Mouse (Mus musculus) heart, postnatal 14 days (tissue): Measurements from ENCODE around the gene Ssbp3. TPM values are rescaled to one million over a fixed set of nuclear protein-coding genes. Genes with fewer than 3 reads are reported as not detected.
A peak's percentile ranks its signal among the peaks of the same experiment; 100 is the strongest.

Experiments
- DNase-seq, 2 experiments: peaks; one replicate each; pipeline ENCODE4 v3.0.0; 2021 to 2022
- intact Hi-C: fragments of 180-260 bp; cut with DNase I; formaldehyde crosslinking; loops from one replicate; pipeline ENCODE4 v1.15.1; 2025
- long read RNA-seq, 2 experiments: library from polyadenylated mRNA; stranded (forward); transcript quantifications; one replicate each; pipeline ENCODE4 v2.0.0; 2021
- total RNA-seq, 2 experiments: library from RNA; stranded (reverse); gene quantifications; 2 replicates each; pipeline ENCODE4 v1.2.3; 2021

Gene Ssbp3
- total RNA-seq: 10 to 100 TPM; 42.5 to 46.9 TPM
- long read RNA-seq, experiment 1, transcript Ssbp3-202 (17 exons, 1,924 nt): major isoform, 39 of 49 reads
- long read RNA-seq, experiment 1, partial matches to known transcripts: 3 of 49 reads
- long read RNA-seq, experiment 1, other reads (novel, unspliced or antisense): 7 of 49 reads
- long read RNA-seq, experiment 2, transcript Ssbp3-202 (17 exons, 1,924 nt): major isoform, 36 of 48 reads
- long read RNA-seq, experiment 2, partial matches to known transcripts: 5 of 48 reads
- long read RNA-seq, experiment 2, other reads (novel, unspliced or antisense): 5 of 48 reads

DNA sequence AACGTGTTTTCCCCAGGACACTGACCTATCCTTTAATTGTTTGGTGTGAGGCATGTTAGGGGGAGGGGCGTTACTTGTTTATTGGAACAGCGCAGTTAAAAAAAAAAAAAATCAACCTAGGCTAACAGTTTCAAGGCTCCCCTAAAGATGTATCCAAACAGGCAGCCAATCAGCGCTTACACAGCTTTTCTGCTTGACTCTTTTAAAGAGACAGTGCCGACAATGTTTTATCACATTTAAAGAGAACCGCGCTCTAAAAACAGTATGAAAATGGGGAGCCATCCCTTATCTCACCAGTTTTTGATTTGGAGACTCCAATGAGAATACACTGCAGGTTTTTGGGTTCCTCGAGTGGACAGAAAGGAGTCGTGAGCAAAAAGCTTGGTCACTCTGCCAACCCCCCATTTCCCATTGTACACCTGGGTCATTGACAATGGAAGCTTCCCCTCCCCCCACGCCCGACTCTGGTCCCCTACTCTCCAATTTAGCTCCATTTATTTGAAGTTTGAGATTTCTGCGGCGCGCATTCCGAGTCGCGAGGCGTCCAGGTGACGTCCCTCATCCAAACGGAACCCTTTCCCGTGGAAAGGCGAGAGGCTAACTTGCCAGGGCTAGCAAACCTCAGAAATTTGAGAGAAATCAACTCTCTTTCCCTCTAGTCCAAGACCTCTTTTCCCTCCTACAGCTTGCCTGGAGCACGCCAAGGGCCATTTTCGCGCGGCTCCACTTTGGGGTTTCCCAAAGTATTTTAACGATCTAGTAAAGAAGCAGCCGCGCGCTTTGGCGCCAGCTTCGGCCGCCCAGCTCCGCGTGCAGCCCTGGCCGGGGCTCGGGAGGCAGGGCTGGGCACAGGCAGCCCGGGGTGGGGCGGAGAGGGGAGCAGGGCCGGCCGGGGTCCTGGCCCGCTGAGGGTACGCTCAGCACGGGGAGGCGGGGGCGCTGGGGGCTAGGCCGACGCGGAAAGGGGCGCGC lies at the start of gene Ssbp3:
Gene Ssbp3, plus strand, starts transcription at position 501 of the 972 bp plus-strand sequence.
- intact Hi-C loops: loop anchor here (2.0 to 5.0 kb wide), 3 partner anchors 42 to 254 kb away; partner anchors contain the start of genes Cyb5rl and Mrpl37
- DNase-seq: peak; percentile 63 to 76

DNA sequence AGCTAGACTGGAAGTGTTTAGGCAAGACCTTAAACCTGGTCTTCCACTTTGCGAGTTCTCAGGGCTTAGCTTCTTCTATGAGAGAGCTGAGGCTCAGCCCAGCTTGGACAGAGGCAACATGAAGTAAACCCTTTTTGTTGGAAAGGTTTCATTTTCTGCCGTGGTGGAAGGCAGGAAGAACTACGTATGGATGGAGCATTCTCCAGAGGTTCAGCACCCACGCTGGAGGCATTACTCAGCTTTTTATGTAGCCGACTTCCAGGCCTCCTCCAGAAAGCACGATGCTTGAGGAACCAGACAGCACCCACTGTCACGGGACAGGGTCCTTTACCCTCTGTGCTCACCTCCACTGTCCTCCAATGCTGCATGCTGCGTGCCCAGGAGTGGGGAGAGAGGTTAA lies 48.6 kb upstream of the Ssbp3 start:
- intact Hi-C loops: no loop called here

DNA sequence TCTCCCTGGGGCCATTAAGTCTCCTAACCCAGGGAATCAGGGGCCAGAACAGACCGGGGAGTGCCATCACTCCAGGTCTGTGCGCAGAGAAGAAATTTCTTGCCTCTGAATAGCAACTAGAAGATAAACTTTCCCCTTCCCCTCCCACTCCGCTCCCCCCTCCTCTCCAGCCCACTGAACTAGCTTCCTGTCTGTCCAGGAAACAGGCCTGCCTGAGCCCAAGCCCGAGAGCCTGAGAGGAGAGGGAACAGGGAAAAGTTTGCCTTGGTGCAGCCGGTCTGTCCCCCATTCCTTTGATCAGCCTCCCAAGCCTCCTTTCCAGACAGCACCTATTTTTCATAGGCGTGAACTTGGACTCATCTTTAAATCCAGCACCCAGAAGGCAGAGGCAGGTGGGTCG lies 48.2 kb upstream of the Ssbp3 start:
- intact Hi-C loops: no loop called here
- DNase-seq: peak in 1 of 2 experiments; percentile 34

More for the DNA sequence above, 48.6 kb upstream of the Ssbp3 start:
- no peak for DNase-seq

DNA sequence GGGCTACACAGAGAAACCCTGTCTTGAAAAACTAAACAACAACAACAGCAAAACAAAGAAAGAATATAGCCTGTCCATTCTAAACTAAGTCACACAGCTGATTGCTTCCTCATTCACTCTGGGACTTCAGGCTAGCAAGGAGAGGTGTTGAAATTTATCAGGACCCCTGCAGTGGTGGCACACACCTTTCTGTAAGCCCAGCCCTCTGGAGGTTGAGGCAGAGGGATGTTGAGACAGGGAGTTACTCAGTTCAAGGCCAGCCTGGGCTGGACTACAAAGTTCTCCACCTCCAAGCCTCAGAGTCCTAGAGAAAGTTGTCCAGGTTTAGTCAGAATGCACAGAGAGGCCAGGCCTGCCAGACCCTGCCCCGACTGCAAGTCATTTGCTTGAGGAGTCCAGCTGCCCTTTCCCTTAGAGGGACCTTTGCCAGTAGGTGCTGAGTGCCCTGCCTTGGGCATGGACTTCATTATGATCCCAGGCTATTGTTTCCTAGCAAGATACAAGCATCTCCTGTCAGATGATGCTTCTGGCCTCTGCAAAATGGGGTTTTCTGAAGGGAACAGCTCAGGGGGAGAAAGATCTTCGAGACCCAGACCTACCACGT lies 47.6 kb upstream of the Ssbp3 start:
- no peak for DNase-seq
- intact Hi-C loops: no loop called here

DNA sequence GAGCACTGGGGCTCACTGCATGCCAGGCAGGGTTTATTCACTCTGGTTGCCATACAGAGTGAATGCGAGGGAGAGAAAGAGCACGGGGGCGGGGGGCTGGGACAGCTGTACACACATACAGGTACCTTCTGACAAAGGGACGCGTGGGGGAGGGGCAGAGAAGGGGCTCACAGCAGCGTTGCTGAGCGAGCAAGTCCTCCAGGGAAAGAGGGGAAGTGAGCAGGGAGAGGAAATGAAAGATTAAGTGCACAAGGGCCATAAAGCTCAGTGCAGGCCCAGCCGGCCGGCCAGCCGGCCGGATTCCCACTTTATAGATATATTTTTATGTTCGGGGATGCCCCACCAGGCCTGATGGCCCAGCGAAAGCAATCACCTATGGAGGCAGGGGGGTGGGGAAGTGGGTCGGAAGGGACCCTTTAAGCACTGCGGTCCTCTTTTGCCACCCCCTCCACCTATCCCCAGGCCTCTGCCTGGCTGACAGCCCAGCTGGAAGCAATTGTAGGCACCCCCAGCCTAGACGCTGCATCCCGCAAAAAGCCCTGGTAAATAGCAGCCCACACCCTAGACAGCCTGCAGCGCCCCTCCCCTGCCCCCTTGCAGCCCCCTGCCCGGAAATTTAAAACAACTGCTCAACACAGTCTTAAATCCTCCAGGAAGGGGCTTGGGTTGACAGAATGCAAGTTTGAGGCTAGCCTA lies 44.9 kb upstream of the Ssbp3 start:
- intact Hi-C loops: no loop called here
- DNase-seq: no peak

DNA sequence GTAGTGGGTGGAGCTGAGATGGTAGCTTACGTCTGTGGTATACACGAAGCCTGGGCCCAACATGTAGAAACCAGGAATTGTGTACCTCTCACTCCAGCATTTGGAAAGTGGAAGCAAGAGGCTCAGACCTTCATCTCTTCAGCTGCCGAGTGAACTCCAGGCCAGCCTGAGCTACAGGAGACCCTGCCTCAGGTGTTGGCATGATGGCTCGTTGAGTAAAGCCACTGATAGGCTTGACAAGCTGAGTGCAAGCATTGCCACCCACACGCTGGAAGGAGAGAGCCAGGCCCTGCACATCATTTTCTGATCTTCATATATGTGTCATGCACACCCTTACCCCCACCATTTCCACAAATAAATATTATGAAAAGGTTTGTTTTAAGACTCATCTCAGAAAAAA lies 44.1 kb upstream of the Ssbp3 start:
- DNase-seq: no peak
- intact Hi-C loops: no loop called here

DNA sequence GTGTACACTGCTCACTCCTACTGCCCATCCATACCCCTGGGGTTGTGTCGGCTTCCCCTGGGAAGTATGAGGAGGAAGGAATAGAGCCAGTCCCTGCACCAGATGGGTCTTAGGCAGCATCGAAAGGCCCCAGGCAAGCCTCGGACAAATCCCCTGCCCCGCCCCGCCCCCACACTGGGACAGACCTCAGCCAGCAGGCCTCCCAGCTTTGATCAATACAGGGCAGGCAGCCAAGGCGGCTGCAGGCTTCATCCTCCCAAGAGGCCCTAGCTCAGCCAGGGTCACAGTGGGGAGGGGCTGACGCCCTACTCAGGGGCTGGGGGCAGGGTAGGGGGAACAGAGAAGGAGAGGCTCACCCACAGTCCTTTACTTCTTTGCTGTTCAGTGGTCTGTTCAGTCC lies 43.7 kb upstream of the Ssbp3 start:
- peak; percentile 66 for DNase-seq
- intact Hi-C loops: no loop called here

DNA sequence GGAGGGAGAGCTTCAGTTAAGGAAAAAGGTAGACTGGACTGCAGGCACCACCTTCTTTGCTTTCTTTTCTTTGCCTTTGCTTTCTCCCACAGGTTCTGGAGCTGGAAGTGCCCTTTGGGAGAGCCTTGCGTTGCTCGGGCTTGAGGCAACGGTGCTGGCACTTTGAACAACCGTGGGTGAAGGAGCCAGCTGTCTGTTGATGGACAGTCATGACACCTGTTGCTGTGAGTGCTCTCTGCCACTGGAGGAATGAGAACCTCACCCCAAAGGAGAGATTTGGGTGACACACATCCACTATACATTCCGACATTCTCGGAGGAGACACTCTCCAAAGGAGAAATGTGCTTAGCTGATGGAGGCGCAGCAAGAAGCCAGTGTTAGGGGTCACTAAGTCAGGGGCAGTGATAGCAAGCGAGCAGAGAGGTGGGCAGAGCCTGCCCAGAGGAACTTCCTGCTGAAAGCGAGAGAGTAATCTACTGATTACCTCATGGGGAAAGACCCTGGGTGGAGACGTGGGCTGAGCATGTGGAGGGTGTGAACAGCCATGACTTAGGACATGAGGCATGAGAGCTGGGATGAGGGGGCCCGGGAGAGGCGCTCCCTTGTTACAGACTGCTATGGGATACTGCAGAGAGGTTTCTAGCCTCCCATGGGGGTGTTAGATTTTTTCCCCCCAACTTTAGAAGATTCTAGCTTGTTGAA lies 41.6 kb upstream of the Ssbp3 start:
- intact Hi-C loops: no loop called here
- DNase-seq: no peak

DNA sequence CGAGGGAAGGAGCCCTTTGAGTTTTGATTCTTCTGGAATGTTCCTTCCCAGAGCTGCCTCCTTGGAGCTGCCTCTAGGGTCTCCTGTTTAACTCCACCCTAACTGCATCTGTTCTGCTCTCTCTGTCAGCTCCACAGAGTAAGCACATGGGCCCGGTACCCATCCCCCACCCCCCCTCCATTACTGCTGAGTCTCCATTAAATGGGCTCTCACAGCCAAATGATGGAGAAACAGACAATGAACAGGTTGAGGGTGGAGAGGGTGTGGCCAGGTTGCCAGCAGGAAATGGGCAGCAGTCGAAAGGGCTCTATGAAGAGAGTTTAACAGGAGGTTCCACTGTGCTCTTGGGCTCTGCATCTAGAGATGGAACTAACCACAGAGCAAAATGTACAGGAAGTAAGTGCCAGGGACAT lies 41.0 kb upstream of the Ssbp3 start:
- DNase-seq: no peak

DNA sequence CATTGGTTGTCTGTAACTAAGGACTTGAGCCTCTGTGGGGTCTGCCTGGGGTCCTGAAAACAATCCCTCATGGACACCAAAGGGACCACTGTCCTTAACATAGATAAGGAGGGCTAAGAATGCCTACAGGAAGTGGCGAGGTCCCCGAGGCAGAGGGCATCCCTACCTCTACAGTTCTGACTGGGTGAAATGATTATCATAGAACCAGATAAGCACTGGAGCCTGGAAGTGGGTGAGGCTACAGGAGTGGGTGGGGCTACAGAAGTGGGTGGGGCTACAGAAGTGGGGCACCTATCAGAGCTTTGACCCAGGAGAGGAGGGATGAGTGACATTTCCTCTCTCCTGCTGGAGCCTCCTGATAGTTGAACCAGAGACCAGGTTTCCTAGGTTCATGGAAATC lies 39.9 kb upstream of the Ssbp3 start:
- intact Hi-C loops: no loop called here
- DNase-seq: no peak

More for the DNA sequence above, 41.0 kb upstream of the Ssbp3 start:
- intact Hi-C loops: no loop called here

DNA sequence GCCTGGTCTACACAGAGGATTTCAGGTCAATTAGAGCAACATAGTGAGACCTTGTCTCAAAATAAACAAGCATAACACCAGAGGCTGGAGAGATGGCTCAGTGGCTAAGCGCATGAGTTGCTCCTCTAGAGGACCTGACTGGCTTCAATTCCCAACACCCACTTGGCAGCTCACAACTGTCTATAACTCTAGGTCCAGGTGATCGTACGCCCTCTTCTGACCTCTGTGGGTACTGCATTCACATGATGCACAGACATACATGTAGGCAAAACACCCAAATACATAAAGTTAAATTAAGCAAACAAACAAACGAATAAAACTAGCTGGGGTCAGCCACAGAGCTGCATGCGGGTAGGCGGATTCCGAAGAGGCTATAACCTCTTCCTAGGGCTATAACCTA lies 36.0 kb upstream of the Ssbp3 start:
- DNase-seq: no peak
- intact Hi-C loops: no loop called here

DNA sequence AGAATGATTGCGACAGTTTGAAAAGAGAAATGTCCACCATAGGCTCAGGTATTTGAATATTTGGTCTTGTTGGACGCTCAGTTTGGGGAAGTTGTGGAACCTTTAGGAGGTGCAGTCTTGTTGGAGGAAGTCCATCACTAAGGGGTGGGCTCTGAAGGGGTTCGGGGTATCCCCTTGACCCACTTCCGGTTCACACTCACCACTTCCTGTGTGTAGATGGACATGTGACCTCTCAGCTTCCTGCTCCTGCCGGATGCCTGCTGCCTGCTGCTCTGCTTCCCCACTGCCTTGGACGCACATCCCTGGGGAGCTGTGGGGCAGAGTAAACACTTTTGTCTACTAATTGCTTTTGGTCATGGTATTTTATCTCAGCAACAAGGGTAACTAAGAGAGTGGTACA lies 29.4 kb upstream of the Ssbp3 start:
- intact Hi-C loops: no loop called here

DNA sequence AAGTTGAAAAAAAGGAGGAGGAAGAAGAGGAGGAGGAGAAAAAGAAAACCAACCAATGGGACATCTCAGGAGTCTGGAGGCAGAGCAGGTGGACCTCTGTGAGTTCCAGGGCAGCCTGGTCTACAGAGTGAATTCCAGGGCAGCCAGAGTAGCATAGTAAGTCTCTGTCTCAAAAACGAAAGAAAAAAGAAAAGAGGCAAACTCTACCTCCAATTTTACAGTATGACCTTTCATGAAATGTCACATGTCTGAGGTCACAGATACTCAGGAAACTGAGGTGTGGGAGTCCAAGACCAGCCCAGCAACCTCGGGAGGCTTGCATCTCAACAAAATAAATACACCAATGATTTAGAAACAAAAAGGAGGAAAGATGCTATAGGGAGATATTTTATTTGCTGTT lies 27.4 kb upstream of the Ssbp3 start:
- no peak for DNase-seq
- intact Hi-C loops: no loop called here

More for the DNA sequence above, 29.4 kb upstream of the Ssbp3 start:
- no peak for DNase-seq

DNA sequence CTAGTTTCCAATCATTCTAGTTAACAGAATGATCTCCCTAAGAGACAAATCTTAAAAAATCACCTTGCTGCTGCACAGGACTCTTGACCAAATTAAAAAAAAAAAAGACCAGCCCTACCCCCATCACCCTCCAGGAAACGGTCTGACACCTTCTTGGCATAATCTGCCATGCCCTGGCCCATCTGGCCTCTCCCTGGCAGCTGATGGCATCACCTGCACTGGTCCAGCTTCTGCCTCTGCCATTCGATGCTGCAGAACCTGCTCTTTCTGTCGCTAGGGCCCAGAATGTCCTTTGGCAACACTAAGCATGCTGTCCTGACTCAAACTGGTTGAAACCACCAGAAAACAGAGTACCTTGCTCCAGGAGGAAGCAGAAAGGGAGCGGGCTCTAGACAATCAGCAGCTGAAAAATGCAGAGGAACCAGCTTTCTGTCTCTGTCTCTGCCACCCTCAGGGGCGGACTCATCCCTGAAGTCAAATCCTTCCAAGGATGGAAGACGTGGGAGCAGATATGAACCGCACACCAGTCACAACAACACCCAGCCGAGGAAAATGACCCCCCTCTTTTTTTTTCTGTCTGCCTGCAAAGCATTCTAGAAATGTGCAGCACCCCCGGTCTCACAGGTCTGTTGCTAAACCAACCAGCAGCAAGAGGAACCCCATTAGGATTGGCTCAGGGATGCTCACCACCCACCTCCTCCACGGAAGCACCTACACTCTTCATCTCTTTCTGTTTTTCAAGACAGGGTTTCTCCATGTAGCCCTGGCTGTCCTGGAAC lies 24.0 kb upstream of the Ssbp3 start:
- no peak for DNase-seq
- intact Hi-C loops: no loop called here

DNA sequence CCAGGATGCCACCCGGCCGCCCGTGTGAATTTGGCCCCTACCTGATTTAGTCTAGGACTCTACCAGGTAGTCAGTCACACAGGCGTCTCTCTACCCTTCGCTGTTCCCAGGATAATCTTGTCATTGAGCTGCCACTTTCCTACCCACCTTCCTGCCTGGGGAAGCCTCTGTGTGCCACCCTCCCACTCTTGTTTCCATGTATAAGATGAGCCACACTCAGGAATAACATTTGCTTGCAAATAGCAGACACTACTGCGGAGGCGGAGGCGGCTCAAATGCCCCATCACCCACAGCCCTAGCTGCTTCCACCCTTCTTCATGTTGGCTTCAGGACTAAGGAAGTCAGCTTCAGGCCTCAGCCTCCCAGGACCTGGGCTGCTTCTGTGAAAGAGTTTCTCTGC lies 14.4 kb upstream of the Ssbp3 start:
- intact Hi-C loops: no loop called here
- DNase-seq: no peak

DNA sequence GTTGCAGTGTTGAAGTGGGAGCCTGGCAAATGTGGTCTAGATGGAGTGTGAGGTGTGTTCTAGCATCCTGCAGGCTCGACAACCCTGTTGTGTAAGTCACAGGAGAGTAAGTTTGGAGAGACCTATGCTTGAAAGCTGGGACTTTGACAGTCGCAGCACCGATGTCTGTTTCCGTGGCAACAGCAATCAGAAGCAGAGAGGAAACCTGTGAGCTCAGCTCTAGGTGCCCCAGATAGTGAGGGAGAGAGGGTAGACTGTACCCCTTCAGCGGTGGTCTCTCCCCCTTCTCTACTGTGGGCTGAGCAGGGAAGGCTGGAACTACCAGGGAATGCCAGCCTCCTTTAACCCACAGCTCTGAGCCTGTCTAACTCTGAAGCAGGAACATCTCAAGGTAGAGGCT lies 11.6 kb upstream of the Ssbp3 start:
- no peak for DNase-seq
- intact Hi-C loops: no loop called here

DNA sequence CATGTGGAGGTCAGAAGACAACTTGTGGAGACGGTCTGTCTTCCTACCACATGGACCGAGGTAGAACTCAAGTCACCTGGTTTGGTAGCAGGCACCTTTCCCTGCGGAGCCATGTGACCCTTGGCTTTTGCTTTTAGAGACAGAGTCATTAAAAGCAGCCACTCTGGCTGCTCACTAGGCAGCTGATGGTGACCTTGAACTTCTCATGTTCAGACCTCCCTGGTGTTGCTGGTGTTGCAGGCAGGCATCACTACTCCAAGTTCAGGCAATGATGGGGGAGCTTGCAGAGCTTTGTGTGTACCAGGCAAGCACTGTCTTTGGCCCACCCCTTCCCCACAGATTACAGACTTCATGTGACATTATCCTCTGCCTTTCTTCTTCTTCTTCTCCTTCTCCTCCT lies 11.0 kb upstream of the Ssbp3 start:
- intact Hi-C loops: no loop called here
- DNase-seq: no peak

DNA sequence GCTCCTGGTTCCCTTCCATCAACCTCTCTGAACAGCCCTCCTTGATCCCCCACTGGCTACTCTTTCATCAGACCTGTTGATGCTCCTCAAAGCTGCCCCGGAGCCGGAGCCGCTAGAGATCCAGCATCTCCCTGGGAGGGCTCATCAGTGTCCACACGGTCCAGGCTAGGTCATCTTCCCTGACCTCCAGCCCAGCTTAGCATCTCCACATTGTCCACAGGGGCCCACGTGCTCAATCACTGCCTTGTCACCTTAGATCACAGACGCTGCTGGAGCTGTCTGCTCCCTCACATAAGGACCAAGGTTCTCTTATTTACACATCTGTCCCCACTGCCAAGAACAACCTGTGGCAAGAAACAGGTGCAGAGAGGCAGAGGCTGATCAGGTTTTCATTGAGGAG lies 9.8 kb upstream of the Ssbp3 start:
- intact Hi-C loops: no loop called here
- DNase-seq: no peak

DNA sequence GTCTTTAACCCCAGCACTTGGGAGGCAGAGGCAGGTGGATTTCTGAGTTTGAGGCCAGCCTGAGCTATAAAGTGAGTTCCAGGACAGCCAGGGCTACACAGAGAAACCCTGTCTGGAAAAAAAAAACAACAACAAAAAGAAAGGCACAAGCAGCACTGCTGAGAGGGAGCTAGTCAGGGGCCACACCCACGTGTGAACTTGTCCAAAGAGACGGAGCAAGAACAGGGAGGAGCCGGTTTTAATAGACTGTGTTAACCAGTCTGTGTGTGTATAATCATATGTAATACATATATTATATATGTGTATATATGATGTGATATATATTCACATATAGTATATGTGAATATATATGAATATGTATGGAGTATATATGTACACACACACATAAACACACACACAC lies 8.9 kb upstream of the Ssbp3 start:
- DNase-seq: no peak
- intact Hi-C loops: no loop called here
